Mouse (Mus musculus): Measurements from ENCODE around the gene Bsnd.

DNA sequence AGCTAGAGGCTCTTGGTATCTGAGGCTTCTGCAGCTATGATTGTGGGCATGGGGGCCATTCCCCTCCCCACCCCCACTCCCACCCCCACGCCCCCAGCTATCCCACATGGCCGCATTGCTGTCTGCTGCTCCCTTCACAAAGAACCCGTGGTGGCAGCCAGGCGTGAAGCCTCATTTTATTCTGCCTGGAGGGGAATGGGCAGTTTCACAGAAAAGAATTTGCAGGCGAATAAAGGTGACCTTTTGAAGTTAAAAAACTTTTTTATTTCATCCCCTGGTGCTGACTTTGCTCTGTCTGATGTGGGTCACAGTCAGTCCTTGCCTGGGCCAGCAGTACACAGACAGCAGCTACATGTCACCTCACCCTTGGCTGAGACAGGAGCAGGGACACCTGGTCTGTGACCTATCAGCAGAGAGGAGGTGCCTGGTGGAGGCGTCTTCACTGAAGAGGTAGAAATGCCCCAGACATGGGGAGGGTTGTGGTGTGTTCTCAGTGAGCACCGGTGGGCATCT lies 8.8 kb downstream of the Bsnd start:
- no peak for TF ChIP-seq POLR2A (IDR thresholded peaks at IDR 0.05; ENCODE audit: low read depth, low read length)
- no peak for TF ChIP-seq EP300 (IDR thresholded peaks at IDR 0.05; ENCODE audit: low read length)
- no peak for TF ChIP-seq MAX (IDR thresholded peaks at IDR 0.05; ENCODE audit: low read length)
- TF ChIP-seq ZKSCAN1 (IDR thresholded peaks at IDR 0.05; ENCODE audit: borderline replicate concordance, low read depth, low read length): no peak
- TF ChIP-seq CTCF (conservative IDR thresholded peaks at IDR 0.05 in 1 of 2, IDR thresholded peaks at IDR 0.05 in 1 of 2; ENCODE audit: low read depth in 2 of 2, low read length in 2 of 2): no peak
- TF ChIP-seq USF1 (IDR thresholded peaks at IDR 0.05; ENCODE audit: low read depth, low read length): no peak
- no peak for TF ChIP-seq GABPA (IDR thresholded peaks at IDR 0.05; ENCODE audit: insufficient replicate concordance, low read depth, low read length)
- no peak for TF ChIP-seq TCF12 (IDR thresholded peaks at IDR 0.05; ENCODE audit: low read depth, low read length)
- TF ChIP-seq MYC (IDR thresholded peaks at IDR 0.05; ENCODE audit: low read depth, low read length): no peak
- TF ChIP-seq PAX5 (IDR thresholded peaks at IDR 0.05; ENCODE audit: low read length): no peak
- TF ChIP-seq BHLHE40 (IDR thresholded peaks at IDR 0.05; ENCODE audit: low read depth, low read length): no peak
- TF ChIP-seq ZNF384 (IDR thresholded peaks at IDR 0.05; ENCODE audit: low read depth, low read length): no peak
- TF ChIP-seq POLR2AphosphoS2 (IDR thresholded peaks at IDR 0.05; ENCODE audit: low read depth, low read length): no peak

All from CH12.LX (cell line).